8 mouse cellular contexts compared by ENCODE assay signal in the genomic region with DNA sequence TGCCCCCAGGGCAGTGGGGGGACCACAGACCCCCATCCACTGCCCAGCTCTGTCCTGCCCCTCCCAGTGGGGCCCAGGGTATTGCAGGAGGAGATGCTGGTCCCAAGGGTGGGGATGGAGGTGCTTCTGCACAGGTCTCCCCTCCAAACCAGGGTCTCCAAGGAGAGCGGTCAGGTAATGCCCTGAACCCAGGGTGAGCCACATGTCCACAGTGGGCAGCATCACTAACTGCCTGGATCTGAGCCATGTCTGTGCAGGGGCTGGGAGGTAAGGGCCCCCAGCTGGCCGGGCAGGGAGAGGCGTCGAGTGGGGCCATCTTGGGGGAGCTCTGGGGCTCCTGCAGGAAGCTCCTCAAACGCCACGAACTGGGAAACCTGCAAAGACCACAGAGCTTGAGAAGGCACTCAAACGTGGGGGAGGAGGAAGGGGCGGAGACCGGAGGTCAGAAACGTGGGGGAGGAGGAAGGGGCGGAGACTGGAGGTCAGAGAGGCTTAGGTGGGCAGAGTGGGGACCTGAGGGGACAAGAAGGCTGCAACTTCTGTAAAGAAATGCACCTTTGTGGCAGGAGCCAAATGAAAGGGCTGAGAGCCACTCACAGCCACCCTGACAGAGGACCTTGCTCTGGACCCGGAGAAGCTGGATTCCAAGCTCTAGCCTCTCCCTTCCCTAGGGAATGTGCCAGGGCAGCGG. TPM values are rescaled to one million over a fixed set of nuclear protein-coding genes. Genes with fewer than 3 reads are reported as not detected.
DNase-seq lines count a peak whose midpoint lies in the region; ATAC-seq lines count a peak whose summit lies in the region.

No protein-coding gene starts in this region.

- H3K36me3 ChIP-seq in heart, embryonic 12.5 days, result peaks cover 63% of the 10 kb centered on the region
- no peaks in the 10 kb centered on the region for H3K36me3 ChIP-seq in embryonic facial prominence, embryonic 14.5 days (ENCODE audit: control insufficient read depth, insufficient read depth, low read length)

- H3K4me1 ChIP-seq in heart, embryonic 12.5 days (replicated peaks), result peaks cover 39% of the 10 kb centered on the region
- H3K4me1 ChIP-seq in embryonic facial prominence, embryonic 14.5 days (ENCODE audit: control insufficient read depth, insufficient read depth, low read length), result peaks cover 8% of the 10 kb centered on the region

- ATAC-seq in heart, embryonic 12.5 days (ENCODE audit: insufficient number of reproducible peaks, low FRiP score), result 0 out of 2 replicates have a peak, but pooled peaks have one; percentile 13
- peak; percentile 28; the same call in 1 of the 2 replicates for ATAC-seq in embryonic facial prominence, embryonic 14.5 days (ENCODE audit: low read depth)
- peak; percentile 88 for ATAC-seq in megakaryocyte progenitor cell, adult 5-6 weeks (replicated peaks; ENCODE audit: poor library complexity)

- no peak for DNase-seq in heart, postnatal 36 days
- DNase-seq in A20 (ENCODE audit: low read depth, low spot score), result peak; percentile 36
- no peak for DNase-seq in embryonic facial prominence, embryonic 14.5 days (ENCODE audit: low spot score)
- no peak for DNase-seq in ovary, adult 18-20 months (ENCODE audit: low spot score)
- no peak for DNase-seq in adrenal gland, adult 8-10 months
- DNase-seq in T-cell, adult 2 months (ENCODE audit: low spot score), result no peak

- peak overlapping the region; percentile 52 for H3K9ac ChIP-seq in heart, embryonic 12.5 days
- peak overlapping the region; percentile 30; the same call in 1 of the 2 replicates for H3K9ac ChIP-seq in embryonic facial prominence, embryonic 14.5 days (ENCODE audit: low read depth, low read length)

- H3K4me2 ChIP-seq in heart, embryonic 12.5 days, result peak overlapping the region; percentile 25
- H3K4me2 ChIP-seq in embryonic facial prominence, embryonic 14.5 days (ENCODE audit: low read depth, low read length), result peak overlapping the region; percentile 44

- intact Hi-C loops in heart, postnatal 36 days (cut with DNase I), result no loop called here

- no peaks in the 10 kb centered on the region for H3K9me3 ChIP-seq in heart, embryonic 12.5 days (replicated peaks)
- H3K9me3 ChIP-seq in embryonic facial prominence, embryonic 14.5 days (ENCODE audit: control insufficient read depth, low read length), result no peaks in the 10 kb centered on the region

- peak overlapping the region; percentile 66 for H3K27ac ChIP-seq in heart, embryonic 12.5 days (ENCODE audit: poor library complexity, severe bottlenecking)
- H3K27ac ChIP-seq in embryonic facial prominence, embryonic 14.5 days (replicated peaks; ENCODE audit: low read depth, low read length), result peak overlapping the region; percentile 48

- peaks cover under 1% of the 10 kb centered on the region; the same call in 1 of the 2 replicates for H3K27me3 ChIP-seq in heart, embryonic 12.5 days (replicated peaks)
- H3K27me3 ChIP-seq in embryonic facial prominence, embryonic 14.5 days (replicated peaks; ENCODE audit: control insufficient read depth, insufficient read depth, low read length), result peaks cover 10% of the 10 kb centered on the region; the same call in 1 of the 2 replicates

- H3K4me3 ChIP-seq in heart, embryonic 12.5 days, result no peak overlapping the region
- H3K4me3 ChIP-seq in embryonic facial prominence, embryonic 14.5 days (ENCODE audit: low read depth, low read length), result peak overlapping the region; percentile 16; the same call in 1 of the 2 replicates

- WGBS in heart, embryonic 12.5 days, result 20% methylated on average over 13 of the region's 13 CpGs
- 16% methylated on average over 13 of the region's 13 CpGs for WGBS in embryonic facial prominence, embryonic 14.5 days

RNA-seq across cellular contexts. Expression of a gene that starts 31.5 kb away (rescaled TPM):
- polyA plus RNA-seq in heart, embryonic 12.5 days (2016; fragmentation: Nextera tagmentation; extraction: Ambion mirVana), result 38.2 and 40.5 TPM in 2 replicates
- total RNA-seq in heart, postnatal 36 days (2021), result 10 to 100 TPM; 56.3 to 72.6 TPM
- 6.7 and 7.6 TPM in 2 replicates for polyA plus RNA-seq in embryonic facial prominence, embryonic 14.5 days (2014; fragmentation: Nextera tagmentation; extraction: Ambion mirVana)
- not detected in 2 replicates for total RNA-seq in megakaryocyte progenitor cell, adult 5-6 weeks (2015)
- total RNA-seq in megakaryocyte progenitor cell, adult 5-6 weeks (2017), result 0.12 TPM in 1 of 2 replicates, not detected in the other
- 10 to 100 TPM; 17.7 to 47.2 (median 36.0) TPM for total RNA-seq in adrenal gland, adult 8-10 months (2022)

RNA-seq across cellular contexts. Expression of a gene that starts 44.7 kb away (rescaled TPM):
- polyA plus RNA-seq in heart, embryonic 12.5 days (2016; fragmentation: Nextera tagmentation; extraction: Ambion mirVana), result 45.9 and 46.9 TPM in 2 replicates
- 10 to 100 TPM; 23.7 to 26.2 TPM for total RNA-seq in heart, postnatal 36 days (2021)
- 7.8 and 7.9 TPM in 2 replicates for polyA plus RNA-seq in embryonic facial prominence, embryonic 14.5 days (2014; fragmentation: Nextera tagmentation; extraction: Ambion mirVana)
- total RNA-seq in megakaryocyte progenitor cell, adult 5-6 weeks (2015), result 0.12 TPM in 1 of 2 replicates, not detected in the other
- total RNA-seq in megakaryocyte progenitor cell, adult 5-6 weeks (2017), result not detected in 2 replicates
- total RNA-seq in adrenal gland, adult 8-10 months (2022), result 10 to 100 TPM in 1 of 4 experiments, 1 to 10 TPM in 3; 6.5 to 11.2 (median 9.1) TPM

Comparison
In these comparisons a context has a peak if more than half of its experiments do, and no peak if none do; other contexts are left out.
1. ATAC-seq: peak in every context shown above with its lines; median percentile 88 in megakaryocyte progenitor cell, adult 5-6 weeks; 28 in embryonic facial prominence, embryonic 14.5 days; 13 in heart, embryonic 12.5 days.
2. RNA of a gene that starts 31.5 kb away (total RNA-seq): 56.3 to 72.6 TPM in heart, postnatal 36 days and 17.7 to 47.2 TPM in adrenal gland, adult 8-10 months; 0.12 TPM in megakaryocyte progenitor cell, adult 5-6 weeks; every median in the first group is over 10 times any median in the second.
3. RNA of a gene that starts 44.7 kb away (total RNA-seq): 23.7 to 26.2 TPM in heart, postnatal 36 days and 6.5 to 11.2 TPM in adrenal gland, adult 8-10 months; 0.12 TPM in megakaryocyte progenitor cell, adult 5-6 weeks; every median in the first group is over 4 times any median in the second.